Mouse (Mus musculus) limb, embryonic 12.5 days (tissue): Measurements from ENCODE around the gene Cnot3. TPM values are rescaled to one million over a fixed set of nuclear protein-coding genes. Genes with fewer than 3 reads are reported as not detected.
"Not testable (repeated sequence)": the region's sequence is repeated elsewhere in the genome, so short reads cannot be mapped to it uniquely, and the experiment has no call there.

Source experiments
- ATAC-seq: fragments of 200-750 bp; cut with Nextera tagmentation; 2 replicates; pipeline ENCODE4 v1.8.0; 2017; ENCODE audit warnings: low read depth, moderate TSS enrichment; ENCODE audit not compliant: insufficient number of reproducible peaks, insufficient read depth, low FRiP score, low TSS enrichment
- H3K27ac ChIP-seq: fragments of 300-500 bp; sonication (generic); 2 replicates; pipeline ENCODE4 v1.5.1; 2016; ENCODE audit warnings: mild to moderate bottlenecking, moderate library complexity
- H3K27me3 ChIP-seq: fragments of 300-500 bp; sonication (generic); 2 replicates; pipeline ENCODE4 v1.6.1; 2016; ENCODE audit warnings: mild to moderate bottlenecking, moderate library complexity
- H3K36me3 ChIP-seq: fragments of 300-500 bp; sonication (generic); 2 replicates; pipeline ENCODE4 v1.6.1; 2016; ENCODE audit warnings: mild to moderate bottlenecking, moderate library complexity
- H3K4me1 ChIP-seq: fragments of 300-500 bp; sonication (generic); replicated peaks from 2 replicates; pipeline ENCODE4 v1.6.1; 2016
- H3K4me2 ChIP-seq: fragments of 300-500 bp; sonication (generic); 2 replicates; pipeline ENCODE4 v1.6.1; 2016; ENCODE audit warnings: mild to moderate bottlenecking, moderate library complexity
- H3K4me3 ChIP-seq: fragments of 300-500 bp; sonication (generic); replicated peaks from 2 replicates; pipeline ENCODE4 v1.5.1; 2016; ENCODE audit warnings: mild to moderate bottlenecking
- H3K9ac ChIP-seq: fragments of 300-500 bp; sonication (generic); replicated peaks from 2 replicates; pipeline ENCODE4 v1.6.1; 2016; ENCODE audit warnings: mild to moderate bottlenecking, moderate library complexity
- H3K9me3 ChIP-seq: fragments of 300-500 bp; sonication (generic); 2 replicates; pipeline ENCODE4 v1.6.1; 2016; ENCODE audit warnings: mild to moderate bottlenecking, moderate library complexity
- WGBS: fragments of 180-500 bp; shearing (Covaris S2); methylation state at CpG from one replicate; pipeline ENCODE4 v1.1.7; 2016; 5-methylcytosine and 5-hydroxymethylcytosine counted together
- polyA plus RNA-seq: library from polyadenylated mRNA; unstranded; fragments of >200 nt; fragmentation: Nextera tagmentation; extraction: Ambion mirVana; gene quantifications from 2 replicates; pipeline ENCODE4 v1.2.1, GENCODE M21; 2016

Gene Cnot3
- polyA plus RNA-seq, 1 experiment from 2014 or later, result 69.5 TPM

- H3K9me3 ChIP-seq, result no peaks in the 10 kb centered on the region
- peak overlapping the region; percentile 52 for H3K9ac ChIP-seq
- peak overlapping the region; percentile 53 for H3K4me2 ChIP-seq
- peaks cover 13% of the 10 kb centered on the region for H3K4me1 ChIP-seq
- H3K27me3 ChIP-seq, result no peaks in the 10 kb centered on the region
- peaks cover 74% of the 10 kb centered on the region for H3K36me3 ChIP-seq
- ATAC-seq, result peak; percentile 38
- peak overlapping the region; percentile 81 for H3K4me3 ChIP-seq
- peak overlapping the region; percentile 93 for H3K27ac ChIP-seq
- 18% methylated on average over 6 of the region's 6 CpGs for WGBS
These were observed 58.2 kb downstream of the Cnot3 start for GRCm38 (mm10) chr7:3703148-3703878.

- Histone ChIP-seq H3K36me3 (peaks cover 68% of the 10 kb centered on the region), H3K4me2 (peak within 1 kb of the TSS; percentile 94)
These were observed 58.9 kb downstream of the Cnot3 start, which contains the start of gene Rps9 for GRCm38 (mm10) chr7:3703879-3704441. Gene Rps9, plus strand, starts transcription at chr7:3703993.

GRCm38 (mm10) chr7:3704475-3704874 is 59.4 kb downstream of the Cnot3 start:
- under 1% methylated on average over 20 of the region's 20 CpGs for WGBS
- peak overlapping the region; percentile 81 for H3K4me3 ChIP-seq
- peak overlapping the region; percentile 94 for H3K4me2 ChIP-seq
- no peaks in the 10 kb centered on the region for H3K9me3 ChIP-seq
- no peaks in the 10 kb centered on the region for H3K27me3 ChIP-seq
- peaks cover 63% of the 10 kb centered on the region for H3K36me3 ChIP-seq
- ATAC-seq, result no peak
- peak overlapping the region; percentile 93 for H3K27ac ChIP-seq
- H3K4me1 ChIP-seq, result peaks cover 13% of the 10 kb centered on the region
- H3K9ac ChIP-seq, result peak overlapping the region; percentile 94

More at GRCm38 (mm10) chr7:3703879-3704441, 58.9 kb downstream of the Cnot3 start, which contains the start of gene Rps9:
- peak within 1 kb of the TSS; percentile 94 for H3K9ac ChIP-seq
- H3K27ac ChIP-seq, result peak within 1 kb of the TSS; percentile 93
- H3K4me3 ChIP-seq, result peak within 1 kb of the TSS; percentile 81
- H3K9me3 ChIP-seq, result no peaks in the 10 kb centered on the region
- no peaks in the 10 kb centered on the region for H3K27me3 ChIP-seq
- WGBS, result under 1% methylated on average over 42 of the region's 42 CpGs
- peaks cover 13% of the 10 kb centered on the region for H3K4me1 ChIP-seq
- peak; percentile 91 for ATAC-seq

GRCm38 (mm10) chr7:3705461-3705860 is 60.4 kb downstream of the Cnot3 start:
- H3K4me3 ChIP-seq, result peak overlapping the region; percentile 81
- peak overlapping the region; percentile 94 for H3K4me2 ChIP-seq
- H3K4me1 ChIP-seq, result peaks cover 13% of the 10 kb centered on the region
- not testable (repeated sequence) for H3K9me3 ChIP-seq, H3K27me3 ChIP-seq, ATAC-seq
- WGBS, result 5% methylated on average over 7 of the region's 7 CpGs
- H3K27ac ChIP-seq, result peak overlapping the region; percentile 60; the same call in 1 of the 2 replicates
- peak overlapping the region; percentile 94 for H3K9ac ChIP-seq
- H3K36me3 ChIP-seq, result peaks cover 53% of the 10 kb centered on the region

- WGBS, result 33% methylated on average over 6 of the region's 6 CpGs
- Histone ChIP-seq H3K36me3 (peaks cover 49% of the 10 kb centered on the region), H3K4me1 (peaks cover 13% of the 10 kb centered on the region)
These were observed 60.8 kb downstream of the Cnot3 start for GRCm38 (mm10) chr7:3705911-3706310.

GRCm38 (mm10) chr7:3706343-3706934 is 61.4 kb downstream of the Cnot3 start:
- no peak for ATAC-seq
- Histone ChIP-seq H3K4me1 (peaks cover 13% of the 10 kb centered on the region), H3K4me3 (peak overlapping the region; percentile 81), H3K36me3 (peaks cover 43% of the 10 kb centered on the region), H3K4me2 (peak overlapping the region; percentile 94), H3K9ac (peak overlapping the region; percentile 94; the same call in 1 of the 2 replicates), H3K27ac (0 out of 2 replicates have a peak overlapping the region, but pooled peaks have one; percentile 35), H3K27me3 (no peaks in the 10 kb centered on the region), H3K9me3 (no peaks in the 10 kb centered on the region)
- 64% methylated on average over 11 of the region's 11 CpGs for WGBS

More at GRCm38 (mm10) chr7:3705911-3706310, 60.8 kb downstream of the Cnot3 start:
- no peak for ATAC-seq
- 0 out of 2 replicates have a peak overlapping the region, but pooled peaks have one; percentile 35 for H3K27ac ChIP-seq
- H3K9me3 ChIP-seq, result no peaks in the 10 kb centered on the region
- peak overlapping the region; percentile 81 for H3K4me3 ChIP-seq
- peak overlapping the region; percentile 94 for H3K9ac ChIP-seq
- H3K27me3 ChIP-seq, result no peaks in the 10 kb centered on the region
- H3K4me2 ChIP-seq, result peak overlapping the region; percentile 94

- H3K27me3 ChIP-seq, result no peaks in the 10 kb centered on the region
- ATAC-seq, result no peak
- H3K36me3 ChIP-seq, result peaks cover 39% of the 10 kb centered on the region
- H3K9me3 ChIP-seq, result no peaks in the 10 kb centered on the region
- H3K4me1 ChIP-seq, result peaks cover 13% of the 10 kb centered on the region
- 0 out of 2 replicates have a peak overlapping the region, but pooled peaks have one; percentile 81 for H3K4me3 ChIP-seq
- no peak overlapping the region for H3K27ac ChIP-seq
- 66% methylated on average over 4 of the region's 4 CpGs for WGBS
- peak overlapping the region; percentile 94; the same call in 1 of the 2 replicates for H3K4me2 ChIP-seq
- H3K9ac ChIP-seq, result no peak overlapping the region; the same call in 1 of the 2 replicates
These were observed 62.0 kb downstream of the Cnot3 start for GRCm38 (mm10) chr7:3707027-3707426.

GRCm38 (mm10) chr7:3707568-3708413 is 62.7 kb downstream of the Cnot3 start:
- ATAC-seq, result no peak
- H3K36me3 ChIP-seq, result peaks cover 38% of the 10 kb centered on the region
- no peak overlapping the region for H3K4me2 ChIP-seq
- H3K27me3 ChIP-seq, result no peaks in the 10 kb centered on the region
- no peak overlapping the region for H3K9ac ChIP-seq
- H3K4me3 ChIP-seq, result no peak overlapping the region
- H3K9me3 ChIP-seq, result no peaks in the 10 kb centered on the region
- no peak overlapping the region for H3K27ac ChIP-seq
- WGBS, result 26% methylated on average over 7 of the region's 7 CpGs
- H3K4me1 ChIP-seq, result peaks cover 13% of the 10 kb centered on the region

GRCm38 (mm10) chr7:3708447-3708980 is 63.4 kb downstream of the Cnot3 start:
- not testable (repeated sequence) for H3K4me3 ChIP-seq, H3K9me3 ChIP-seq, H3K27me3 ChIP-seq, H3K9ac ChIP-seq, H3K4me2 ChIP-seq, H3K27ac ChIP-seq, ATAC-seq
- WGBS, result 37% methylated on average over 5 of the region's 5 CpGs
- Histone ChIP-seq H3K36me3 (peaks cover 38% of the 10 kb centered on the region), H3K4me1 (peaks cover 13% of the 10 kb centered on the region)

- no peak overlapping the region for H3K4me3 ChIP-seq
- no peaks in the 10 kb centered on the region for H3K27me3 ChIP-seq
- H3K27ac ChIP-seq, result no peak overlapping the region
- no peak for ATAC-seq
- H3K4me1 ChIP-seq, result peaks cover 13% of the 10 kb centered on the region
- 82% methylated on average over 1 of the region's 1 CpGs for WGBS
- no peaks in the 10 kb centered on the region for H3K9me3 ChIP-seq
- no peak overlapping the region for H3K4me2 ChIP-seq
- H3K9ac ChIP-seq, result no peak overlapping the region
- peaks cover 38% of the 10 kb centered on the region for H3K36me3 ChIP-seq
These were observed 63.9 kb downstream of the Cnot3 start for GRCm38 (mm10) chr7:3709000-3709399.
